Mouse (Mus musculus): ENCODE measurements around the gene Dlx6.

The Dlx6 gene

DNA sequence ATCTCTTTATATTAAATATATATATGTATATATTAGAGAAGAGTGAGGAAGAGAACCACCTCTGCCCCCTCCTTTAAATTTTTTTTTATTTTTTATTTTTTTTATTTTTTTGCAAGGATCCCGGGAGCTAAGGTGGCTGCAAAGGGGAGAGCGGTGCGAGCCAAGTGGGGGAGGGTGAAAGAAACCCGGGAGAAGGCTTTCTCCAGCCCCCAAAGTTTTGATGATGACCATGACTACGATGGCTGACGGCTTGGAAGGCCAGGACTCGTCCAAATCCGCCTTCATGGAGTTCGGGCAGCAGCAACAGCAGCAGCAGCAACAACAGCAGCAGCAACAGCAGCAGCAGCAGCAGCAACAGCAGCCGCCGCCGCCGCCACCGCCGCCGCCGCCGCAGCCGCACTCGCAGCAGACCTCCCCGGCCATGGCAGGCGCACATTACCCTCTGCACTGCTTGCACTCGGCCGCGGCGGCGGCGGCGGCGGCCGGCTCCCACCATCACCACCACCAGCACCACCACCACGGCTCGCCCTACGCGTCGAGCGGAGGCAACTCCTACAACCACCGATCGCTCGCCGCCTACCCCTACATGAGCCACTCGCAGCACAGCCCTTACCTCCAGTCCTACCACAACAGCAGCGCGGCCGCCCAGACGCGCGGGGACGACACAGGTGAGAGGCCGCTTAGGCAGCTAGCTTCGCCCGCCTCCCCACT lies at the start of gene Dlx6:
TSS of gene Dlx6 (plus strand) at position 175 of the 711 bp plus-strand sequence.
- DNase-seq, result peak in 1 of 2 experiments; percentile 15

DNA sequence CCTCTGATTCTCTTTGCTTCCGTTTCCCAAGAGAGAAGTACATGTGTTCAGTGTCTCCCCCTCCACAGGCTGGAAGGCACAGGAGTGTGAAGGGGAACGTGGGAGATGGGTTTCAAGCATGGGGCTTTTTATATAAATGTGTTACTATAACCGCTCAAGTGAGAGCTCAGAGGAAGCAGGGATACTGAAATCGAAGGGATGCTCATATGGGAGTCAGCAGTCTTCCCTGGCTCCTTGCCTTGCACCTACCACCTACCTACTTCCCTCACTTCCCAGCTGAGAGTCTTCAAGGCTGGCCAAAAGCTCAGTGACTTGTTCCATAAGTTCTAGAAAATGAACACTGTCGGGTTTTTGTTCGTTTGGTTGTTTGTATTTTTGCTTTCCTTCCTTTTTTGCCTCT lies 46.3 kb upstream of the Dlx6 start:
- DNase-seq, result no peak

- DNase-seq, result no peak
These were observed 44.9 kb upstream of the Dlx6 start for GRCm38 (mm10) chr6:6818036-6818788.

DNA sequence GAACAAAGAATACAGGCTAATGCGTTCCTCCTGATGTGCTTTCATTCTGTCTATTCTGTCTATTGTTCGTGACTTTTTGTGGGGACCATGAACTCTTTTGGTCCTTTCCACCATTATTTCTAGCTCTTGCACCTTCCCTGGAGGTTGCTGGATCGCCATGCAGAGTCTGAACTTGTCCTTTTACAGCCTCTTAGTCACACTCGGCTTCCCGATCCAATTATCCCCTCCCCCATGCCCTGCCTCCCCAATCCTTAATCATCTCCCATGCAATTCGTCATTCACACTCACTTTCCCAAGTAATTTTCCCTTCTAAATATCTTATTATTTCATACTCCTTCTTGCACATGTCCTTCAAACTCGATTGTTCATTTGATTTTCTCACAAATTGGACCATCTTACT lies 44.0 kb upstream of the Dlx6 start:
- DNase-seq, result no peak

DNA sequence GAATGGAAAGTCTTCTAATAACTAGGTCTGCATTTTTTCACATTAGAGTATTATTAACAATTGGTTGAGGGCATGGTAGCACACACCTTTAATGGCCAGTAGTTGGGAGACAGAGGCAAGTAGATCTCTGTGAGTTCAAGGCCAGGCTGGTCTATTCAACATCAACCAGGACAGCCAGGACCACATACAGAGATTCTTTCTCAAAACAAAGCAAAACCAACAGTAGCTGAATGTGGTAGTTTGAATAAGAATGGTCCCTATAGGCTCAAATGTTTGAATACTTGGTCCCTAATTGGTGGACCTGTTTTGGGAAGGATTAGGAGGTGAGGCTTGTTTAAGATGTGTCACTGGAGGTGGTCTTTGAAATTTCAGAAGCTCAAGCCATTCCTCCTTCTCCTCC lies 37.8 kb upstream of the Dlx6 start:
- DNase-seq, result no peak

- DNase-seq, result no peak
These were observed 36.3 kb upstream of the Dlx6 start for GRCm38 (mm10) chr6:6826861-6827260.

- no peak for DNase-seq
These were observed 32.7 kb upstream of the Dlx6 start for GRCm38 (mm10) chr6:6830446-6830845.

DNA sequence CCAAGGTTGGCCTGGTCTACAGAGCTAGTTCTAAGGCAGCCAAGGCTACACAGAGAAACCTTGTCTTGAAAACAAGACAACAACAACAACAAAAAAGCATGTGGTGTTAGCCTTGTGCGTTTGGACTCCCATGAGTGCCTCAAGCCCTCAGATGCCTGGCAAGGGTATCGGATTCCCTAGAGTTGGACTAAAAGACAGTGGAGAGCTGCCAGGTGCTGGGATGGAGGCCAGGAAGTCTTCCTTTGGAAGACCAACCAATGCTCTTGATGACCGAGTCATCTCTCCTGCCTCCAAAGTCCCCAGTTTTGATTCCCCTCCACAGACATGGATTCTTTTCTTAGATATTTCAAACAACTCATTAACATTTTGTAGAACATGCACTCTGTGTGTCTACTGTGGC lies 29.8 kb upstream of the Dlx6 start:
- DNase-seq, result no peak

GRCm38 (mm10) chr6:6848541-6848940 lies 14.6 kb upstream of the Dlx6 start:
- DNase-seq, result no peak

- no peak for DNase-seq
These were observed 13.4 kb upstream of the Dlx6 start for GRCm38 (mm10) chr6:6849744-6850143.

DNA sequence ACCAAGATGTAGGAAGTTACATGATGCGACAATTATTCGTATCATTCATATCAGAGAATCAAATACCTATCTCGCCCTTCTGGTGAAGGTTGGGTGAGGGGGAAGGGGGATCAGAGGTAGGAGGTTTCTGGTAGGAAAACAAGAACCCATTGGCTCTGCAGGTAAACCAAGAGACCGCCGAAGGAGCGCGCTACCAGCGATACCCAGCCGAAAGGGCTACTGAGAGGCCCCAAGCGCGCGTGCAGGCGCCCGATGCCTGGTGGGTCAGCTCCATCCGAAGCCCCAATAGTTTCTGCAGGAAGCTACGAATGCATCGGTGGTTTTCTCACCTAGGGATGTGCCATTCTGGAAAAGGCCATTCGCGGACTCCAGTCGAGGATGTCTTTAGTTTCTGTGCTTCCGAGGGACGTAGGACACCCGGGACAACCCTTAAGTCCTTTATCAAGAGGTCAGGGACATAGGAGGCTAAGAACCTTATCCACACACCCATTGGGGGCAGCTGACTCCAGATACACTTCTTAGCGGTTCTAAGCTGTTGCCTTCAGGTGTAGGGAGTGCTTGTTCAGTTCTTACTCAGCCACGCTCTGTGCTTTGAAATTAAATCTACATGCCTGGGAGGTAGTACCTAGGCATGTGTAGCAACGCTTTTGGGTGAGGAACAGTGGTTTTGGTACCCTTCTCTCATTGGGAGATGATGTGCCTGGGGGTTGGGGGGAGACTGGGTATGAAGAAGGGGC lies 12.6 kb upstream of the Dlx6 start:
- no peak for DNase-seq

DNA sequence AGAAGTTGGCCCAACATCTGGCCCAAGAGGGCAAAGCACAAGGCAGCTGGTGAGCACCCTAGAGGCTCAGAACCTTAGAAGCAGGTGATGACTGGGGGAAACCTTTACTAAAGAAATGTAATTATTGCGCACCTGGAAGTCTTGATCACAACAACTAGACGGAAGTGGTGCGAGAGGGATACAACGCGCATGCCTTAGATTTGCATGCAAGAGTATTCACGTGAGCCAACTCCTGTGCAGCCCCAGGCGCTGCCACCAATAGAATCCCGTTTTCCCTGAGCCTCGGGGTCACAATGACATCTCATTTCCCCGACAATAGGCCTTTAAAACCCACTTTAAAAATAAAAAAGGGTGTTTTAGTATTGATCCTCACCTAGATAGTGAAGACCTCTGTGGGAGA lies 12.0 kb upstream of the Dlx6 start:
- no peak for DNase-seq

GRCm38 (mm10) chr6:6852944-6853343 lies 10.2 kb upstream of the Dlx6 start:
- DNase-seq, result no peak

- DNase-seq, result no peak
These were observed 9.0 kb upstream of the Dlx6 start for GRCm38 (mm10) chr6:6854176-6854575.

DNA sequence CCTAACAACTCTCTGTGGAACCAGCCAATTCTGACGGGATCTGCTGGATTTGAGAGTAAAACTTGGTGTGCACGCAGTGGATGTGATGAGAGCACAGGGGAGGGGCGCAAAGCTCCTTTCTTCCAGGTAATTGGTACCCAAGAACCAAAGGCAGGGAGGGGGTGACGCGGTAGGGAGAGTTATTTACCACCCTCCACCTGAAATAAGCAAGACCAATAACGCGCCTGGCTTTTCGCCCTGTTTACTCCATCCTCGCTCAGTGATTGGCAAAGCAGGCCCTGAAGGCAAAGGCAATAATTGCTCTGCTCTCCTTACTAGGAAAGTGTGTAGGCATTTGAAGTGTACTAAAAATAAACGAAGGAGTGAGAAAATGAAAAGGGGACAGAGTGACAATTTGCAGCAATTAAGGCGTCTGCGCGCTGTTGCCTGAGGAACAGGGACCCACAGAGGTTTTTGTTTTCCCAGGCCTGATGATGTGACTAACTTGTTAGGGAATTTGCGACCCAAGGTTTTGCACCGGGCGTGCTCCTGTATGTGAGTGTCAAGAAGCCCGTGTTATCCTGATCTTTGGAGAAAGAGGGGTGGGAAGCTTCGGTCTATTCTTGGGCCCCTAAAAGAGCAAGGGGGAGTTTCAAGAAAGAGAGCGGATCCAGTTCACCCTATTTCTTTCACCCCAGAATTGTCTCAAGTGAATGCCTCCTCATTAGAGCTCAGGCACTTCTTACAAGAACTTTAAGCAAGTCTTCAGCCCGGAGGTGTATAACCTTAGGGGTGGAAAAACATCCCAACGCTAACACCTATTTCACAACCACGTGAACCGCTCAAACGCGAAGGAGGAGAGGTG lies 8.0 kb upstream of the Dlx6 start:
- DNase-seq, result no peak

DNA sequence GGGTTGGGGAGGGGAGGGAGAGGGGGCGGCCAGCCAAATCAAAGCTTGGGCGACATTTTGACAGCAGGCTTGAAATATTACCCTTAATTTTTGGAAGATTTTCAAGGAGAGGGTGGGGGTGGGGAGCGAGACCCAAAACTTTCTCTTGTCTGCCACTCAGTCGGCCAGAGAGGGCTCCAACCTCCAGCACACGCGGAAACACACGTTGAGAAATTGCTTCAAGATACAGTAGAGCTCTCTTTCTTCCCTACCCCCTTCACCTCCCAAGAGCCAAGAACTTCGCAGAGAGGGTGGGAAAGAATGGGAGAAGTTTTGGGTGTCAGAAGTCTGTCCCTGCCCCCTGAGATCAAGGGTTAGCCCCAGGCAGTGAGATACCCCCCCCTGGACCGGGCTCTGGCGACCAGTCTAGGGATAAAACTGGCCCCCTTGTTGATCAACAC lies 7.4 kb upstream of the Dlx6 start:
- DNase-seq, result no peak

DNA sequence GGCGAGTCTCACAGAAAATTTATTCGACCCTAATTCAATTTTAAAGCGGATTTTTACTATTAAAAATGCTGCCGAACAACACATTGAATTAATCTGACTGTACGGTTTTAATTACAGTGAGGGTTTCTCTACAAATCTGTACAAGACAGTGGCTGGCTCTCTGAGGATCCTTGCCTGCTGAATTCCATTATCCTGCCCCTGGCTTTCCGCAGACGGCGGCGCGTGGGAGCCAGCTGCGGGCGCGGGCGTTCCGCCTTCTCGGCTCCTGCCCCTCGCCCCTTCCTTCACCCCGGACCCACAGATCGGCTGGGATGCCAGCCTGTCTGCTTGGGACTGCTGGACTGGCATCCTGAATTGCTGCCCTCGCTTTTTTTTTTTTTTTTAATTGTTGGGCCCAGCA lies 6.8 kb upstream of the Dlx6 start:
- no peak for DNase-seq

DNA sequence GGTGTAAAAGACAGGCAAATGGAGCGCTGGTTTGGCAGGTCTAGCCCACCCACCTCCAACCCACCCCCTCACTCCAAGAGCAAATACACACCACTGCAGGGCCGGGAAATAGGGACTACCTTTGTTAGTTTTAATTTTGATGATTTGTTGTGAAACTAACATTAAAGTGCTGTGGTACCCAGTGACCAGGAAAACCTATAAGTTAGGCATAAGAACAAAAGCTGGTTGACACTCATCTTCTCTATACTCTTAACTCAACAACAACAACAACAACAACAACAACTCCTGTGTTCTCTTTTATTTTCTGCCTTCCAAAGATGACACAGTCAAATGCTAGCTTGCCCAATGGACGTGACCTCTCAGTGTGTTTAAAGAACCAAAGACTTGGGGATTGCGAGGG lies 6.3 kb upstream of the Dlx6 start:
- no peak for DNase-seq

GRCm38 (mm10) chr6:6857766-6858165 lies 5.4 kb upstream of the Dlx6 start:
- DNase-seq, result no peak

DNA sequence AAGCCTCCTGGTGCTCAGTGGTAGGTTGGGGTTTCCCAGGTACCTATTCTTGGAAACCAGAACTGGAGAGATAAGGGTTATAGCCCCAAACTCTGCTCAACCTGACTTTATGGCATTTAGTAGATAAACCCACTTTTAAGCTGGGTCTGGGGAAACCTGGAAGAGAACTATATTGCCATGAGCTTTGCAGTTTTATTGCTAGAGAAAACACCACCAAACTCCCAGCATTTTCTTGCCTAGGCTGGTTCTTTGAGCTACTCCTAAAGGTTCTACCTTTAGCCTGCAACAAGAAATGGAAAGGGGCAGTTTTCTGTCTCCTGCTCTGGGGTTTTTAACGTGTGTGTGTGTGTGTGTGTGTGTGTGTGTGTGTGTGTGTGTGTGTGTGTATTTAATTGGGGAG lies 4.6 kb upstream of the Dlx6 start:
- no peak for DNase-seq

GRCm38 (mm10) chr6:6859111-6859949 lies 3.8 kb upstream of the Dlx6 start:
- no peak for DNase-seq

DNA sequence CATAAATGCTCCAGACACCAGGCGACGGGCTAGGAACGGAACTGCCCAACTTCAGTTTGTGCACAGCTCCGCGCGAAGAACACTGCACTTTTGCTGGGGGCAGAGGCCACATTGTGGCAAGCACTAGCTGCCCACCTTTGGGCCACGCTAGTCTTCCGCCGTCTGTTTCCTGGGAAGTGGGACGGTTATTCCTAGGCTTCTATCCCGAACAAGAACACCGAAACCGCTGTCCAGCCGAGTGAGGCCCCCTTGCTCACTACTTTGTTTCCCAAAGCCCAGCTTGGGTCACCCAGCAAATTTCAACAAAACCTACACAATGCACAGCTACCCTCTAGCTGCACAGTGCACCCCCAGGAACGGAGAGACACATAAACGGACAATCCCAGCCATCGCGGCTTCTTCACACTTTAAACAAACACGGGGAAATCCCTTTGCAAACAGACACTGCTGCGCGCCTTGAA lies 3.2 kb upstream of the Dlx6 start:
- DNase-seq, result no peak

Measured in thymus, postnatal 36 days (tissue).